Mouse (Mus musculus) A20 (cell line): Measurements from ENCODE around the gene 2810004N23Rik.
A peak's percentile ranks its signal among the peaks of the same experiment; 100 is the strongest.

Experiments
- DNase-seq: peaks from one replicate; pipeline ENCODE4 v3.0.0-alpha.2; 2011; ENCODE audit warnings: low read depth, low spot score

Gene 2810004N23Rik

DNA sequence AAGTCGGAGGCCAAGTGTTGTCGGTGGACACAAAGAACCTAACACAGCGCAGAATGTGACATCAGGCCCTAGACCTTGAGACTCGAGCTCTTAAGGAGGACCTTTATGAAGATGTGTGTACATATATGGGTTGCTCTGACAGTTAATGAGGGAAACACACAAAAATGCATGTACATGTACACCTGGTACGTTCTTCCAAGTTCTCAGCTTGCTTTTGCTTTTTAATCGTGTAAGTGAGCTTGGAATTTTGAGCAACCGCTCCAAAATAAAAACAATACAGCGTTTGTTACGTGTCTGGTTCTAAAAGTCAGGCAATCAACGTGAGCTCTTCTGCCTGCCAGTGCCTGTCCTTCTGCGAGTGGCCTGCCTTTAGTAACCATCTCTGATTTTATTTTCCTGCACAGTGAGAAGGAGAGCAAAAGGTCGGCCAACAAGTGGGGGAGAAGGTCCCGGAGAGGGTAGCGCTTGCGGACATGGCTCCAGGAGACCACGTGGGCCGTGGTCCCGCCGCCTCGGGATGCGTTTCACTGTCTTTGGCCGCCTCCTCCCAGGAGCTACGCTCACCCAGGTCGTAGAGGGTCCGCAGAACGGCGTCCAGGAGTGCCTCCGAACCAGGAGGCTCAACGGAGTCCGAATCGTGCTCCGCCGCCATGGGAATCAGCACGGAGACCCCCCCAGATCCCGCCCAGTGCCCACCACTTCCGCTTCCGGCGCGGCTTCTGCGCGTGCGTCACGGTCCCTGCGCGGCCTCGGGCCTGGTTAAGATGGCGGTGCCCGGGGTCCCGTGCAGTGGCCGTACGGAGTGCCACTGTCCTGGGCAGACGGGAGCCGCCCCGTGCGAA lies at the start of gene 2810004N23Rik, which contains the start of gene Gnpat:
TSS of gene 2810004N23Rik (minus strand) at position 800 of the 842 bp plus-strand sequence.
TSS of gene Gnpat (plus strand) at position 713 of the 842 bp plus-strand sequence.
- peak; percentile 95 for DNase-seq

DNA sequence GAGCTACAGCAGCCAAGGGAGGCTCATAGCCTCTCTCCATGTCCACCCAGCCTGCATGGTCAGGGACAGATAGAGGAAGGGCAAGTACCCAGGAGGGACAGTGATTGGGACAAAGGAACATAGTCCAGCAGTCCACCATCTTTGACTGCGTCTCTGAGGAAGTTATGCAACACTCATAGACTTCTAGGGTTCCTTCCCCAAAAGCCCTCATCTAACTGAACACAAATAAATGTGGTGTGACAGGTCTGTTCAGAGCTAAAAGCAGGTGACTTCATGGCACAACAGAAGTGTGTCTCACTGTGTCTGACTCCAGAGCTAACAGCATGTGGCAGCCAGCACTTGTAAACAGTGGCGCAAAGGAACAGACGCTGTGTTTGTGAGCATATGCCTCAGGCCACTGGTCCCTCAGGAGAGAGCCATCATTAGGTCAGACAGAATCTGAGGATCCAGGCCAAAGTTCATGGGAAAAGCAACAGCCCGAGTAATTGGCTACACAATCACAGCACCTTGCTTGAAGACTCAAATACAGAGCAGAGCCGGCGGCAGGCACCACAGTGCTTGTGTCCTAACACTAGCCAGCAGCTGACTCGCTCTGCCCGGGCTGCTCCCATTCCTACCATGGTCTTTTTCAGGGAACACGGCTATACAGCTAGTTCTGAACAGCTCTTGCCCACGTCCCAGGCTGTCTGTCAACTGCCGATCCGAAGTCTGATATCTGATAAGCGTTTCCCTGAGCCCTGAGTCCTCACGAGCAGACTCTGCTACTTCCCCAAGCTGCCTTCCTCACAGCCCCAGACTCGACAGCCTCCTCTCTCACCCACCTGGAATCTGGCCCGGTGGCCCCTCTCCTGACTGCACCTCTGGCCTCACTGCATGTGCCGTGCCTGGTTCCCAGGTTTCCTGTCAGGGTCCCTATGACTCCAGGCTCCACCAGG lies 49.3 kb upstream of the 2810004N23Rik start:
- no peak for DNase-seq

DNA sequence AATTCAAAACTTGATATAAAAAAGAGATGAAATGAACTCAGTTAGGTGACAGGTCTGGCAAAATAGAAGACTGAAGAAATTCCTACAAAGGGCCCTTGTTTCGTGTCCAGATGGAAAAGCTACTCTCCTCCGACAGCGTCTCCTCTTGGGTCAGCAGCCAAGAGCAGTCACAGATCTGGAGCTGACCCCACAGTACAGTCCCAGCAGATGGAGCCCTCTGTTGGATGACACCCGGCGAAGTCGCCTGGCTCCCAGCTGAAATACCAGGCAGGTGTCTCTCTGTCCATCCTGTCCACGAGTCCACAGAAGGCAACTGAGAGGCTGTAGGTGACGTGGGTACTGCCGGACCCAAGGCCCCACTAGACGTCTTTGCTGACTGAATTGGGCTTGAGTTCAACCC lies 47.4 kb upstream of the 2810004N23Rik start:
- DNase-seq = no peak

DNA sequence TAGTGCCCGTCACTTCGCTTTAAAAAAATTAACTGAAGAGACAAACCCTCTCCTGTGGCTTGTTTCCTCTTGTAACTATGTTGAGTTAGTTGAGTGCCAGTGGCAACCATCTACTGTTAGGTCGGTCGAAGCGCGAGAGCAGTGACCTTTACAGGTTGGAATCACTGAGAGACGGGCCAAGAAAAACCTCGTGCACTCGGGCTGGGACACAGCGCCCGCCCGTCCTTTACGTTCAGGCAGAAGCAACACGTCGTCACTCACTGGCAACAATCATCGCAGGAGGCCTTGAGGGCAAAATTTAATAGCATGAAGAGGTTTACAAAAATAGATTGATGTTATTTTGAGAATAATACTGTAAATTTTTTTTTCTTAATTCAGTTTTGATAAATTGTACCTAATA lies 47.0 kb upstream of the 2810004N23Rik start:
- DNase-seq = no peak

DNA sequence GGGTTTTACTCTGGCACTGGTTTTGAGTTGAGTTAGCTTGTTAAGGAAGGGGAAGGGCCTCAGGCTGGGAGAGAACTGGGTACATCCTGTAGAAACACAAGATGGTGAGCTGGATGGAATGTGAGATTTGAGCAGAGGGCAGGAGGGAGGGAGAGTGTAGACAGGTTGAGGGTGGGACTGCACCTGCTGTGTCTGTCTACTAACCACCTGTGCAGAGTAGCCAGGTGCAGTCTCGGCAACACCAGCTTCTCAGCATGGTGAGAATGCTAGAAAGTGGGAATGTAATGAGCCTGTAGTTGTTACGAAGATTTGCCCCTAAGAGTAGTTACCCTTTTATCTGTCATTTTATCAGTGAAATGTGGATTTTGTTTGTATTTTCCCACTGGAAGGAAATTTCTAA lies 42.6 kb upstream of the 2810004N23Rik start:
- DNase-seq = no peak

DNA sequence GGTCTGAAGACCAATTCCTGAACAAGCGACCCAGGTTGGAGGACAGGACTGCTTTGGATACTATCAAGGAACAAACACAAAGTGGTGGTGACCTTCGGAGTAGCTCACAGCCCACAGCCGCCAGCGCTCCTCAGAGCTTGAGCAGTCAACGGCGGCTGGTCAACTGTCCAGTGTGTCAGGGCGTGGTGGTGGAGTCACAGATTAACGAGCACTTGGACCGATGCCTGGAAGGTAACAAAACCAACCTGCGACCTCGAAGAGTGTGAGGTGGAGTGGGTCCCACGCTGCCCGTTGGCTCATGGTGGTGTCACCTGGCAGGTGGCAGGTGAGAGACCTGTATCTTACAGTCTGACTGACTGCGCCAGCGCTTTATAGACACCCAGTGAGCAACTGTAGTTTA lies 40.3 kb upstream of the 2810004N23Rik start:
- no peak for DNase-seq

DNA sequence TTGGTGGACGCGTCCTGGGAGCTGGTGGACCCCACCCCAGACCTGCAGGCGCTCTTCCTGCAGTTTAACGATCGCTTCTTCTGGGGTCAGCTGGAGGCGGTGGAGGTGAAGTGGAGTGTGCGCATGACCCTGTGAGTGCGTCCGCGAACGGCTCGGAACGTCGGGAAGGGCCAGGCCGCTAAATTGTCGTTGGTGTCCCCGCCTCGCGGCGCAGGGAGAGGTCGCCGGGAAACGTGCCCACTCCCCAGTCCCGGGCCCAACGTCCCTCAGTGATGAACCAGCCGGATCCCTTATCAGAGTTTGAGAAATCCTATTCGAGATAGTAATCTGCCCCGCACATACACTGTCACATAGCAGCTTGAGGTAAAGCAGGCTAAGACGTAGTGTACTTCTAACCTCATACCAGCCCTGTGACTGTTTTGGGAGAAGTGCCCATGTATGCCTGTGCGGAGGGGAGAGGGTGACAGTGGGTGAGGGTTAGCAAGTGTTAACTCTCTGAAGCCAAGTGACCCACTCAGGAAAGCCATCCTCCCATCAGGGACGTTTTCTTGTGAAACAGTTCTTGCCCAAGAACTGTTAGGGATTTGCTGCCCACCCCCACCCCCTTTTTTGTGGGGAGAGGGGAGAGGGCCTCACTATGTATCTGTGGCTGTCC lies 35.5 kb upstream of the 2810004N23Rik start:
- DNase-seq = no peak

DNA sequence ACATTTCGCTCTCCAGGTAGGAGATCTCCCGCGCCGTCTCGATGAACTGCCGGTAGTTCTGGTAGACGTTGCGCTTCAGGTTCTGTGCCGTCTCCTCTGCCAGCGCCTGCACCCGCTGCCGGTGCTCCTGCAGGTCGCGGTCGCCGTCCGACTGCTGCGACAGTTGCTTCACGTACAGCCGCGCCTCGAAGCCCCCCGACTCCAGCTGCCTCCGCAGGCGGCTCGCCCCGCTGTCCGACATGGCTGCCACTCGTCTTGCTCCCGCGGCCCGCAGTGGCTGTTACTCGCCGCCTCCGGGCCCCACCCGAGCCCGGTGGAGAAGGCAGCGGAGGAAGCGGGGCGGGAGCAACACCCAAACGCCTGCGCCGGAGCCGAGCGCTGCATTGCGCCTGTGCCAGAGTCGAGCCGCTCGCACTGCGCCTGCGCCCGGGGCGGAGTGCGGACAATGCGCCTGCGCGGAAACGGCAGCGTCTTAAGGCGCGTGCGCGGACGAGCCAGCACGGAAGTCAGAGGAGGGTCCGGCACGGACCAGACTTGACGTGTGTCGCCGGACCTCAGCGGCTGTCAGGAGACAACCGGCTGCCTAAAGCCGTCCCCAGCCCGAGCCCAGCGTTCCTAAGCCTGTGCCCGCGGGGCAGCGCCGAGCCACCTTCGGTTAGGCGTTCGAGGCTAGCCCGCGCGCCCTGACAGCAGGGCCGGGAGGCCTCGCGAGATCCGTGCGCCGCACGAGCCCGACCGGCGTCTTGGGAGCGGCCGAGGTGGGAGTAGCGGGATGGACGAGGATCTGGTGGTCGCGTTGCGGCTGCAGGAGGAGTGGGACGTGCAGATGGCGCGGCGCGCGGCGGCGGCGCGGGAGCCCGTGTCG lies 34.7 kb upstream of the 2810004N23Rik start, which contains the start of the genes Exoc8 and Sprtn:
TSS of gene Exoc8 (minus strand) at position 320 of the 865 bp plus-strand sequence.
TSS of gene Sprtn (plus strand) at position 501 of the 865 bp plus-strand sequence.
- DNase-seq = peak; percentile 97

DNA sequence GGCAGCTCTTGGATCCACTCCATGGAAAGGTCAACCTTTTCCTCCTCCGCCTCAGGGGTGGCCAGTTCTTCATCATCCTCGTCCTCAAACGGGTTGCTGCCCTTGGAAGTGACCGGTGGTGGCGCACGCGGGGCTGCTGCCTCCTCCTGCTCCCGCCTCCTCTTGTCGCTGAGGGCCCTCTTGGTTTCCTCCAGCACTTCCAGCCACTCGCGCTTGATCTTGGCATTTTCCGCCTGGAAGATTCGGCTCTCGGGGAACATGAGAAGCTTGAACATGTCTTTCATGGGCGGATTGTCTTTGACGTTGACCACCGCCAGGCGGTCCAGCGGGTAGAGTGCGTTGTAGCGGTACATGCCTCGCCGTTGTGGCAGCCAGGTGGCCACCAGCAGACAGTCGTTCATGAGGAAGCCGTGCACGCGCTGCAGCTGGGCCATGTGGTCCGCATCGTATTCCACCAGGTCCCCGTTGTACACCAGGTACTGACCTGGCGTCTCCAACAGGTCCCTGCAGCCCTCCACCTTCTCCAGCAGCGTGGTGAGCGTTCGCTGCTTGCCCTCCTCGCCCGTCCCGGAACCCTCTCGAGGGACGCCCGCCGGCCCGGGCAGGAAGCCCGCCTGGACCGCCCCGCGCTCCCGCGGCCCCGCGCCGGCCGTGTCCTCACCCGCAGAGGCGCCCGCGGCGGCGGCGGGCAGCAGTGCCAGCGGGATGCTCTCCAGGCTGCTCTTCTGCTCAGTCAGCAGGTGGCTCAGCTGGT lies 33.9 kb upstream of the 2810004N23Rik start:
- peak; percentile 76 for DNase-seq

DNA sequence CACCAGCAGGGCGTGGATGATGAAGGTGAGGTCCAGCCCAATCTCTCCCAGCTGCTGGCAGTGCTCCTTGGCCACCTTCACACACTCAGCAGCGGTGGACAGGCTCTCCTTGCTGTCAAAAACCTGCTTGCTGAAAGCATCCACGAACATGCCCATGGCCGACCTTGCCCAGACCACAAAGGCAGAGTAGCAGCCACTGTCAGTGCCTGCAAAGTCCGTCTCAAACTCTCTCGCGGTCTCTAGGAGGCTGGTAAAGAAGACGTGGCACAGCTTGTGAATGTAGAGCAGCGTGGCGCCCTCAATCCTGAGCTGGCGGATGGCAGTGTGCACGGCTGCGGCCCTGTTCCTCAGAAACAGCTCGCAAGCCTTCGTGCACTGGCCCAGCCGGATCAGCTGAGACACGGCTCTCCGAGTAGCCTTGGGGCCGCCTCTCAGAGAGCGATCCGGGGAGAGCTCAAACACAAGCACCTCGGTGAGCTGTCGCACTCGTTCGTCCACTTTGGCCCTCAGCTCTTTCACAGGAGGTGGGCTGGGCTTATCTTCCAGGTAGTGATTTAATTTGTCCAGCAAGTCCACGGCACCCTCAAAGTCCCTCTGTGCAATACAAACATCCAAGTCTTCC lies 33.2 kb upstream of the 2810004N23Rik start:
- no peak for DNase-seq

DNA sequence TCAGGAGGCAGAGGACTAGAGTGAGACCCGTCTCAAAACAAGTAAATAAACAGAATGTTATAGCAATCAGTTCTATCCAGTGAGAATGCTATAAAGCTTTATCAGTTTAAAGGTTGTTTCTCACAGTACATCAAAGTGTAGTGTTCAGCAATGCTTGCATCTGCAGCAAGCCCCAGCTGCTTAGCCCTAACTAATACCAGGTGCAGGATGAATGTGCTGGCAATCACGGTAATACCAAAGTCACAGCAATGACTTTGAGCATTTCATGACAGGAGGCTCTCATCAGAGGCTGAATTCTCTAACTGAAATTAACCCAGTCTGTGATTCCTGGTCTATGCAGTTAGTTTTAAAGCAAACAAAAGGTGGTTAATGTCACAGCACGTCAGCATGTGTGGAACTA lies 29.7 kb upstream of the 2810004N23Rik start:
- no peak for DNase-seq

DNA sequence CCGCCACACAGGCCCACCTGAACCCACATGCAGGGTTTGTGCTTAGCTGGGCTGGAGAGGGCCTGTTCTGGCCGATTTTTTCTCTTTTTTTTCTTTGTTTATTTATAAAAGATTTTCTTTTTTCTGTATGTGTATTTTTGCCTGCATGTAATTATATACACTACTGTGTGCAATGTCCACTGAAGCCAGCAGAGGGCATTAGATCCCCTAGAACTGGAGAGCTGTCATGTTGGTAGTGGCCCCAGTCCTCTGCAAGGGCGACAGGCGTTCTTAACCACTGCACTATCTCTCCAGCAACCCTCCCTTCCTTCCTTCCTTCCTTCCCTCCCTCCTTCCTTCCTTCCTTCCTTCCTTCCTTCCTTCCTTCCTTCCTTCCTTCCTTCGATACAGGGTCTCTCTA lies 25.5 kb upstream of the 2810004N23Rik start:
- no peak for DNase-seq

DNA sequence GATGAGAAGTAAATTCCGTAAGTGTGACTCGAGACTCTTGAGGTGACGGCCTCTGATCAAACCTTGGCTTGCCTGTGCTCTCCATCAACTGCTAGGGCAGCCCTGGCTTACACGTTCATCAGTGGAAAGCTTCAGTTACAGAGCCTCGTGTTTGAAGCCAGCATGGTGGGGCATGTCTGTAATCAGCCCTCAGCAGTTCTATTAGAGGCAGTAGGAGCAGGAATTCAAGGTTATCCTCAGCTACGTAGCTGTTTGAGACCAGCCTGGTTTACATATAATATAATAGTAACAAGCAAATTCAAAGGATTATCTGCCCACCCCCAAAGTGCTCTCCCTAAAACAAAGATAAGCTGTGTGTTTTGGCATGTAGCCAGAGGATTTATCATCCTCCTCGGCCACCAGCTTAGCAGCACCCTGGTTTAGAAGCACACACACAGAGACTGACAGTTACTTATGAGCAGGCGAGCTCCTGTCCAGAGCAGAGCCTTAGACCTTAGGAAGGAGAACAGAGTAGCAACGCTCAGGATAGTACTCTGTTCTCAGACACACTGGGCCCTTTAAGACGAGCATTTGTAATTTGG lies 16.1 kb upstream of the 2810004N23Rik start:
- no peak for DNase-seq

DNA sequence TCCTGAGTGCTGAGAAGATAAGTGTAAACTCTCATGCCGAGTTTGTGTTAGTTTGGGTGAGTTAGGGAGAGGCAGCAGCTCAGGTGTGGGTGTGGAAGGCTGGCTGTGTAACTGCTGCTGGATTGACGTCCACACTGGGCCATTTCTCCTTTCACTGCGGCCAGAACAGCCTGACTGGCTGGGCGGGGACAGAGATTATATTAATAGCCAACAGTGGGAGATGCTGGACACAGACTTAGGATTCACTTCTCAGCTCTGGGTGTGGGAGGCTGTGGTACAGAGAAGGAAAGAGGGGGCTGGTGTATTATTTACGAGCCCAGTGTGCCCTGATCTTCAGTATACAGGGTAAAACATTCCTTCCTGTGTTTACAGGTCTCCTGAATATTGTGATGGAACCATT lies 15.2 kb upstream of the 2810004N23Rik start:
- no peak for DNase-seq

DNA sequence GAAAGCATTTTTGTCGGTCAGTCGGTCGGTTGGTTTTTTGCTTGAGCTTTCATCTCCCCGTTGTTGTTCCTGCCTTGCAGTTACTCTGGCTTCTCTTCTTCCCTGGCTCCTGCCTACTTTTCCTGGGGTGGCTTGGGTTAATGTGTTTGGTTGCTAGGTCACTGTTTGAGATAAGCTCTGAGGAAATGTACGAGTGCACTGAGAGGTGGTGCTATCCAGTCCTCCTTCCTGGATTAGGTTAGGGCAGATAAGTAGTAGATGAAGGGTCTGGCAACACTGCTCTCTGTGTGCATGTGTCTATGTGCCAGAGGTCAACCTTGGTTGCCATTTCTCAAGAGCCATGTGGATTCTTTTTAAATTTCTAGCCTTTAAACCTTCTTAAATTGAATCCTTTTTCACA lies 9.8 kb upstream of the 2810004N23Rik start:
- DNase-seq = no peak

DNA sequence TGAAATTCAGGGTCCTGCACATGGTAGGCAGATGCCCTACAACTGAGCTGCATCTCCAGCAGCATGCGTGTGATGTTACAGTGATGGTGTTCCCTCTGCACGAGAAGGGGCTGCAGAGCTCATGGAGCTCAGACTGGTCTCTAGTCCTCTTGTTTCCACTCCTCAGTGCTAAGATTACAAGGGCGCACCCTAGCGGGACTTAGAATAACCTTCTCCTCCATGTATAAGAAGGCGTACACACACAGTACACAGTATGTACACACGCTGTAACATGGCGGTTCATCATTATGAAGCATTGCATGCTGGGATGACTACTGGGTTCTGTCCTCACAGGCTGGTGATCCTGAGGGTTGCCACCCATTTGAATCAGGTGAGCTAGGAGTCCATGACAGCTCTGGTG lies 9.2 kb upstream of the 2810004N23Rik start:
- DNase-seq = no peak

DNA sequence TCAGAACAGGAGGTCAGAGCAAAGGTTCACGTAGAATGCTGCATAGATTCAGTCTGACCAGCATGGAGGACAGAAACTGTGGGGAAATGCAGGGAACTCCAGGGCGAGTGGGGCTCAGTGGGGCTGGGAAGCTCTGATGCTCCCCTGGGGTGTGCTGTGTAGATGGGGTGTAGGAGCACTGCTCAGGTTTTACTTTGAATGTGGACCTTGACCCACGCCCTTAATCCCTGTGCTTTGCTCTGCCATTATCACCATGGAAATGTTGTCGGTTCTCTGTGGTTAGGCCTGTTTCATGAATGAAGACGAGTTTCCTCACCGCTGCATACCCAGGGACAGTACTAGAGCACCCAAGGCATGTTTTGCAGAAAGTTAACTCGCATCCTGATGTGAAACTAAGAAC lies 8.6 kb upstream of the 2810004N23Rik start:
- DNase-seq = no peak

DNA sequence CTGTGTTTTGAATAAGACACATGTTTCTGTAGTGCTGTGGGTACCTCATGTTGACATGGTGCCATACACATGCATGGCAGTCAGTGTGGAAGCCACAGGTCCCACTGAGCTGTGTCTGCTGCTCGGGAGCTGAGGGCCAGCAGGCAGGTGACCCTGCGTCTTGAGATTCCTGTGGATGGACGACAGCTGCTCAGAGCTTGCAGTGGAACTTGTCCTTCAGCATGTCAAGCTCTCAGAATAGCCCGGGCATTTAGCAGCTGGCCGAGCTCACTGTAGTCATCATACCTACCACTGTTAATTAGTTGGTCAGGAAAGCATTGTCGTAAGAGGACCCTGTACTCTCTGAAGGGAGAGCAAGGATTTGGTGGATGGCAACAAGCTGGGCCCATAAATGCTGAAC lies 6.8 kb upstream of the 2810004N23Rik start:
- no peak for DNase-seq

DNA sequence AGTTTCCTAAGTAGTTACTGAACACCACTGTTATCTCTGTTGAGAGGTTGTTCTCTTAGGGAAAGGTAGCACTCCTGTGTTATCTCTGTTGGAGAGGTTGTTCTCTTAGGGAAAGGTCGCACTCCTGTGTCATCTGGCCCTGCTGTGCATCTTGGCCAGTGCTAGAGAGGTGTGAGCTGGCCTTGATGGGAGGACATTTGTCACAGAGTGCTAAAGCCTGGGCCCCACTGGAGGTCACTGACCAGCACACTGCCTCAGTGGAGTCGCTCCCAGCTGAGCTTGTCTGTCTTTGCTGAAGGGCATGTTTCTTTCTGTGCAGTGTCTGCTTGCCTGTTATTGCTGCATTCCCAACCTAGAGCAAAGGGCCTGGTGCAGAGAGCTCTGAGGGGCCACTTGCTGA lies 4.2 kb upstream of the 2810004N23Rik start:
- no peak for DNase-seq
